Mouse (Mus musculus): ENCODE results near the gene Aes.

The Aes gene

DNA sequence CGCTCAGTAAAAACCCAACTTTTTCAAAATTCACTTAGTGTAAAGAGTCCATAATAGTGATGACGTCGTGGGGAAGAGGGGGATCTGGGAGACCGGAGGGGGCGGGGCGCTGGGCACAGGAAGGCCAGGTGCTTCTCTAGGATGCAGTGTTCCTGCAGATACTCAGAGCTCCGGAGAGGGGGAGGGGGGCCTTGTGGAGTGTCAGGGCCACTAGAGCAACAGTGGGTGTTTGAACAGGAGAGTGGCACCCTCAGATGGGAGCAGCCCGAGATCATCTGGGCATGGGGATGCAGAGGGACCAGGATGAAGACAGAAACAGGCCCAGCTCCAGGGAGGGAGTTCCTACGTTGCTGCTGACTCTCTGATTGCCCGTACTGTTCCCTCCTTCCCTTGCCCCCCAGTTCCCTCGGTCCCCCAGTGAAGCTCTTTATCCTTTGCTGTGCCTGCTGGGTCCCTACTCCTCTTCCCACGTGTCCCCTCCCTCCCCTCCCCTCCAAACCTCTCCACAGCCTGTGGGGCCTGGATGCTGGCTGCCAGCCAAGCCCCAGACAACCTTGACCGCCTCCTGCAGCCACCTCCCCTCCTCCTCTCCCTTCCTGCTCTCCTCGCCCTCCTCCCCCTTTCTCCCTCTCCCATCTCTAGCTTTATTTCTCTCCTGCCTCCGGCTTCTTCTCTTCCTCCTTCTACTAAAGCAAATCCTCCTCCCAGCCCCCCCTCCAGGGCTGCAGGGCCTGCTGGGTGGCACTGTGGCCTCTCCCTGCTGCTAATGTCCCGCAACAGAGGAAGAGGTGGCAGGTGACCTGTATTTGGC is 9.3 kb downstream of the Aes start:
- no peak for DNase-seq (ENCODE audit: low spot score in 2 of 2)

DNA sequence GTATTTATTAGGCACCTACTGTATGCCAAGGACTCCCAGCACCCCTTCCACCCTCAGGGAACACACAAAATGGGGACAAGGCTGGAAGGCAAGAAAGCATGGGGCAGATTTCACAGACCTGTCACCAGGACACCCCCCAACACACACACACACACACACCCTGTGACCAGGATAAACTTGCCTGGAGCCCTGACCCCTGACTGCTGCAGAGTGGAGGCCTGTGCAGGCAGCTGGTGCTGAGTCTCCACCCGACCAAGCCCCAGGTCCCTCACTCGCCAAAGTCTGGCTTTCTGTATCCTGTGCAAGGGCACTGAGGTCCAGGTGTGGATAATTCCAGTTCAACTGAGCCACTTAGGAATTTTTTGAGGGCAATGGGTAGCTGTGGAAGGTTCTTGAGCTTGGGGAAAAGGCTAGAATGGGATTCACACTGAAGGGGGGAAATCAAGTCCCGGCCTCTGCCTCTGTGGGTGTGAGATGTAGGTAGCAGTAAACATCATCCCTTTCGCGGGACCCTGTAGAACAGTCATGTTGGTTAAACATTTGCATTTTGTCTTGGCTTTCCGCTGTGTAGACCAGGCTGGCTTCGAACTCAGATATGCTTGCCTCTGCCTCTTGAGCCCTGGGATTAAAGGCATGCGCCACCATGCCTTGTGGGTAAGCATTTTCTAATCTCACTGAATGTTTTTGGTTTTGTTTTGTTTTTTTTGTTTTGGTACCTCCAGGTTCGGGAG is 10.4 kb downstream of the Aes start:
- DNase-seq (ENCODE audit: low spot score in 2 of 2), result no peak

DNA sequence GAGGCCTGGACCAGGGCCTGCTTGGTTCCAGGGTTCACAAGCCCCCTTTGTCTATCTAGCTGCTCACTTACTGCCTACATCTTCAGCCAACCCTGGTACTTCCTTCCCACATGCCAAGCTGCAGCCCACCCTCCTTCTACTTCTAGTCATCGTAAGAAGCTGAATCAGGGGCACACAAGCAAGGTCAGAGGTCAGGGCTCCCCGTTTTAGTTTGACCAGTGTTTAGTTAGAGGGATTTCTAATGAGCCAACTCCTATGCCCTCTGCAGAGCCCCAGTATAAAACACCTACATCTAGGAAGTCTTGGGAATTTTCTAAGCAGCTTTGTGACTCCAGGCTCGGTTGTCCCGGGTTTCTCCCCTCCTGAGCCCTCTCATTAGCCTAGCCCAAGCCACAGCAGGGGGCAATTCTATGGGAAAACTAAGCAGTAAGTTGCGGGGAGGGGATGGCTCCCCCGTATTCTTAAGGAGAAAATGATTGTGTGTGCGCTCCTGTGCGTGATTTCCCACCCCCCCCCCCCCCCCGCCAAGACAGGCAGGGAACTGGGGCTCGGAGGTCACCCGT is 11.0 kb downstream of the Aes start:
- DNase-seq (ENCODE audit: low spot score in 2 of 2), result no peak

- peak; percentile 56 to 68 for DNase-seq (ENCODE audit: low spot score in 2 of 2)
Measured at GRCm38 (mm10) chr10:81570831-81571500, 11.7 kb downstream of the Aes start.

- peak; percentile 84 to 89 for DNase-seq (ENCODE audit: low spot score in 2 of 2)
Measured at GRCm38 (mm10) chr10:81571501-81571876, 12.2 kb downstream of the Aes start.

GRCm38 (mm10) chr10:81572133-81572671 is 12.9 kb downstream of the Aes start:
- DNase-seq (ENCODE audit: low spot score in 2 of 2), result no peak

GRCm38 (mm10) chr10:81572975-81573374 is 13.7 kb downstream of the Aes start:
- no peak for DNase-seq (ENCODE audit: low spot score in 2 of 2)

DNA sequence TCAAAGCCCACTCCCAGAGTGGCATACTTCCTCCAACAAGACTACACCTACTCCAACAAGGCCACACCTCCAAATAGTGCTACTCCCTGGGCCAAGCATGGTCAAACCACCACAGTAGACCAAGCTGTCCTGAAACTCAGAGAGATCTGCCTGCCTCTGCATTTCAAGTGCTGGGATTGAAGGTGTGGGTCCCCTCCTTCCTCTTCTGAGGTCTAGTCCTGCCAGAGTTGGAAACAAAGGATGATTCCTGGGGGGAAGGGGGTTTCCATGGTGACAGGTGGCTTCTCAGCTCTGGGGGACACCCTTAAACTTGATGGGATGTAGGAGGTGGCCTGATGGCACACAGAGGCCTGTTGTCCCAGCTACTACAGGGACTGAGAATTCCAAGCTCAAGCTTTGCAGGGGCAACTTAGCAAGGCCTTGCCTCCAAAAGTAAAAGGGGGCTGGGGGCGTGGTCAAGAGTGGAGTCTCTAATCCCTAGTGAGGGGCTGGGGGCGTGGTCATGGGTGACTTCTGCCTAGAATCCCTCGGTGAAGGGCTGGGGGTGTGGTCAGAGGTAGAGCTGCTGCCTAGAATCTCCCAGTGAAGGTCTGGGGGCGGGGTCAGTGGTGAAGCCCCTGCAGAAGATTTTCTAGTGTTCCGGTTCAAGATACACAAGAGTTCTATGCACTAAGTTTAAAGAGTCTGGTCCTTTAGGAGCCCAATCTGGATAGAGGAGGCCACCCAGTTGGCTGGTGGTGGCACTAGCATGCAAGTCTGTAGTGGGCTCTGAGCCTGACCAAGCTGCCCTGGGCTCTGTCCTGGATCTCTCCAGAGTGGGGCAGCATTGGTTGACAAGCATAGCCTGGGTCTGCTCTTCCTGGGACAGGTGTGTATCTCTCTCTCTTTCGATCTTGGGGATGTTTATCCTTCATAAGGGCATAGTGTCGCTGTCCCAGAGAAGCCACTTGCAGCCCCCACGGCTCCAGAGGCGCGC is 15.1 kb downstream of the Aes start, which contains the start of gene Tle2:
Gene Tle2, plus strand, starts transcription at position 481 of the 976 bp plus-strand sequence.
- no peak for DNase-seq (ENCODE audit: low spot score in 2 of 2)

GRCm38 (mm10) chr10:81575208-81575631 is 15.9 kb downstream of the Aes start:
- DNase-seq (ENCODE audit: low spot score in 2 of 2), result no peak

DNA sequence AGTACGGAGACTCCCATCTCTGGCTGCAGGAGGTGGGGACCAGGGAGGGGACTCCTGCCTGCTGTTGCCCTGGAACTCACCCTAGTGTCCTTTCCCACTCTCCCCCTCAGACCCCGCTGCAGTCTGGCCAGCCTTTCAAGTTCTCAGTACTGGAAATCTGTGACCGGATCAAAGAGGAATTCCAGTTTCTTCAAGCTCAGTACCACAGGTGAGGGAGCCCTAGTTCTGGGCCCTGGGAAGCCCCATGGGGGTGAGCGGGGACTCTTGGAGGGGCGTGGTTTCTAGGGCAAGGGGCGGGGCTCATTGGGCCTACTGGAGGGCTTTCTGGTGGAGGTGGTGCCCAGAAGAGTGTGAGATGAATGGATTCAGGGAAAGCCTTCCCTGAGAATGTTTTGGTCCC is 16.4 kb downstream of the Aes start:
- DNase-seq (ENCODE audit: low spot score in 2 of 2), result no peak

DNA sequence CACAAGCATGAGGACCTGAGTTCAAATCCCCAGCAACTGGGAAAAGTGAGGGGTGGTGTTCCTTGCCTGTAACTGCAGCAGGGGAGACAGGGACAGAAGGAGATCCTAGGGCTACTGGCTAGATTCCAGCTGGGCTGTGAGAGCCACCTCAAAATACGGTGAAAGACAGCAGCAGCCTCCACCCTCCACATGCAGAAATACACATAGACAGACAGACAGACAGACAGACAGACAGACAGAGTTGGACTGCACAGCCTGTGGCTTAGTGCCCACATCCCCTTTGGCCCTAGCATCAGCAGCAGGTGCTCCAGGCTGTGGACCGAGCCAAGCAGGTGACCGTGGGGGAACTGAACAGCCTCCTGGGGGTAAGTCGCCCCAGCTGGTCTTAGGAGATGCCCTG is 20.7 kb downstream of the Aes start:
- DNase-seq (ENCODE audit: low spot score in 2 of 2), result no peak

DNA sequence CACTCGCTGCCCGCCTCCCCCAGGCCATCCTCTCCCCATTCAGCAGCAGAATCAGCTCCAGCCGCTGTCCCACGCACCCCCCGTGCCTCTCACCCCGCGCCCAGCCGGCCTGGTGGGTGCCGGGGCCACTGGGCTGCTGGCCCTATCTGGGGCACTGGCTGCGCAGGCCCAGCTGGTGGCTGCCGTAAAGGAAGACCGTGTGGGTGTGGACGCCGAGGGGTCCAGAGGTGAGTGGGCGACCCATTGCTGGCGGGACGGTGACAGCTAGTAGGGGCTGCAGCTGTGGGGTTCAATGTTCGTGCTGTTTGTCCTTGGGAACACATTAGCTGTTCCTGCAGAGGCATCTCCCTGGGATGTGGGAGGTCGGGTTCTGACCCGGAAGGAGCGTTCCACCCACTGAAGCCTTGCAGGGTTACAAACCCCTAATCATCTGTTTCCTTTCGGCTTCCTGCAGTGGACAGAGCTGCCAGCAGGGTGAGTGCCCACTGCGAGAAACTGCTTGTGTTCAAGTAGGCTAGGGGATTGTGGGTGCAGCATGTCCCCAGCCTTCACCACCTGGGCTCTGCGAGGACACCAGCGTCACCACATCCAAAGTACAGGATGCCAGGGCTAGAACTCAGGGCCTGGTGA is 21.3 kb downstream of the Aes start:
- no peak for DNase-seq (ENCODE audit: low spot score in 2 of 2)

- no peak for DNase-seq (ENCODE audit: low spot score in 2 of 2)
Measured at GRCm38 (mm10) chr10:81583347-81583746, 24.1 kb downstream of the Aes start.

GRCm38 (mm10) chr10:81588739-81589138 is 29.5 kb downstream of the Aes start:
- DNase-seq (ENCODE audit: low spot score in 2 of 2), result no peak

DNA sequence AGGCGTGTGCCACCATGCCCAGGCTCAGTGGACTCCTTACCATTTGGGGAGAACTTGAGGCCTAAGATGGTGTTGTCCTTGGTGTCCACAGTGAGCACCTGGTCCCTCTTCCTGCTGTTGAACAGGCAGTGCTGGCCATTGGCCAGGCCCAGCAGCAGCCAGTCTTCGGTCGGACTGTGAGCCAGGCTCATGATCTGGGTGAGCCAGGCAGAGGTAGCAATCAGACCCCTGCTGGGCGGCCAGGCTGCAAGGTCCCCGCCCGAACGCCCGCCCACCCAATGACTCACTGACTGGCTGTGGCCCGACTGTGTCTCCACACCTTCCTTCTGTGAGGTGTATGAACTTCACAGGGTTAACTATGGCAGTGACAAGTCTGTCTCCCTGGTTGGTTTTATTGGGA is 32.6 kb downstream of the Aes start:
- DNase-seq (ENCODE audit: low spot score in 2 of 2), result no peak

GRCm38 (mm10) chr10:81592631-81593030 is 33.3 kb downstream of the Aes start:
- no peak for DNase-seq (ENCODE audit: low spot score in 2 of 2)

DNA sequence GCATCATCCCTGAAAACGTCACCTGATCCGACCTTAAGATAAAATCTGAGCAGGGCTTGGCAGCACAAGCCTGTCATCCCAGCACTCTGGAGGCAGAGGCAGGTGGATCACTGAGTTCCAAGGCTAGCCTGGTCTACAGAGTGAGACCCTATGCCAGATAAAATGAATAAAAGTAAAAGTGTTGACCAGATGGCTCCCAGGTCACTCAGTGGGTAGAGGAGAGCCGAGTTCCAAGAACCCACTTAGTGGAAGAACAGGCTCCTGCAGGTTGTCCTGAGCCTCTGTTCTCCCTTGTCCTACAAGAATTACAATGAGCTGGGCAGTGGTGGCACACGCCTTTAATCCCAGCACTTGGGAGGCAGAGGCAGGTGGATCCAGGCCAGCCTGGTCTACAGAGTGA is 33.9 kb downstream of the Aes start:
- no peak for DNase-seq (ENCODE audit: low spot score in 2 of 2)

DNA sequence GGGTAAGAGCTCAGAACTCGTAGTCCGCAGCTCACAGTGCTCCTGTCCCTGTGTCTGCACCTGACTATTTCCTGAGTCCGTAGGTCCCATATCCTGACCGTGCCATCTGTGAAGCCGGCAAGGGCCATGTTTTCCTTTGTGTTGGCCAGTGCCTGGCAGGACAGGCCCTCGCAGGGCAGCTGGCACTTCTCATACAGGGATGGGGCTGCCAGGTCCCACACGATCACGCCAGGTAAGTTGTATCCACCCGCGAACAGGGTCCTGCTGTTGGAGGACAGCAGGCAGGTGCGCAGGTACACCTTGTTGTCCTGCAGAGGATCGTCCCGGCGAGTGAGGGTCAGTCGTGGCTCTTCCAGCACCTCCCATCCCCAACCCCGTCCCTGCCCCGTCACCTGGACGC is 34.6 kb downstream of the Aes start:
- no peak for DNase-seq (ENCODE audit: low spot score in 2 of 2)

GRCm38 (mm10) chr10:81595599-81595998 is 36.3 kb downstream of the Aes start:
- no peak for DNase-seq (ENCODE audit: low spot score in 2 of 2)

- DNase-seq (ENCODE audit: low spot score in 2 of 2), result no peak
Measured at GRCm38 (mm10) chr10:81596611-81597010, 37.3 kb downstream of the Aes start.
